Mouse (Mus musculus) activated CD4-positive, CD25-positive, alpha-beta regulatory T cell, adult 4 months (primary cell): ENCODE measurements around the gene Dpf3. TPM values are rescaled to one million over a fixed set of nuclear protein-coding genes. Genes with fewer than 3 reads are reported as not detected.

Source experiments
- ATAC-seq: one replicate; pipeline ENCODE4 v1.8.0; 2017
- polyA plus RNA-seq, 2 experiments: library from polyadenylated mRNA; unstranded; fragments of 100-300 nt; shearing (Covaris generic); gene quantifications; one replicate each; pipeline ENCODE4 v1.2.1; 2017

Gene Dpf3
- polyA plus RNA-seq, 2 experiments from 2014 or later = 0.76 to 1.0 TPM

GRCm38 (mm10) chr12:83495961-83496282 lies 8.4 kb upstream of the Dpf3 start:
- no peak for ATAC-seq

DNA sequence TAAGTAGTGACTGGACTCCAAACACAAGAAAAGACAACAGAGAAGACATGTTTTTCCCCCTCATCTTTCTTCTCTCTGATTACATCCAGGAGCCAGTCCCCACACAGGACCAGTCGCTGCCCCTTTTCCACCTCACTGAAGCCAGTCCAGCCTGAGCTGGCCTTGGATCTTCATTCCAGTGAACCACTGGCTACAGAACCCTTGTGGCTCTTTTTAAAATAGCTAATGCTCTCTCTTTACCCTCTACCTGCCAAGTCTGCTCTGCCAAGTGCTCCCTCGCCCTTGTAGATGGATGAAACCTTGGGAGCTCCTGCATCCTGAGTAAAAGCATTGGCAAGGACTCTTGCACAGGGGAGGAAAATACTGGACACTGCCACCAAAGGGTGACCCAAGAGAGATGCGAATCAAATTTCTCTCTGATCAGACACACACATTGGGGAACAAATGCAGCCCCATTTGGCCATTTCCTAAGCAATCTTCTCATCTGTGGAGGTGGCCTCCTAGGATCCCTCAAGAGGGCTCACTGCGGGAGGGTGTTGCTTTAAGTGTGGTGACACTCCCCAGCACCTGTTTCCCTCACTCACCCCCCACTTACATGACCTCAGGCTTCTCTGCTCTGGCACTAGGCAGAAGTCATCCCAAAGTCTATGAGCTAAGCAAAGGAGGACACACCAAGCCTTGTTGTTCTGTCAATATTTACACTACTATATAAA lies 7.9 kb upstream of the Dpf3 start:
- no peak for ATAC-seq

- no peak for ATAC-seq
Measured at GRCm38 (mm10) chr12:83494196-83494595, 6.7 kb upstream of the Dpf3 start.

DNA sequence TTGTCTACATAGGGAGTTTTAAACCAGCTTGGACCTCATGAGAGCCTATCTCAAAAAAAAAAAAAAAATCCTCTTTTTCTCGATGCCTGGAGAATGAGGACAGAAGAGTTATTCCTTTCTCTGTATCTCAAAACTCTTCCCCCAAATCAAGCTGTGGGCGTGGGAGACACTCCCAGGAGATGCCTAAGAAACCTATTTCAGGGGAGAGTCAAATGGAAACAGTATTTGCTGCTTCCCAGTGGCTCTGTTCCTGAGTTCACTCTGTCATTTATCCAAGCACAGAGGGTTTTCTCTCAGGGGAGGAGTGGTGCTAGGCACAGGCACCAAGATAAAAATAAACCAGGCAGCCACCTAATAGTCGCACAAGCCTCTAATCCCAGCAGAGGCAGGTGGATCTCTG lies 5.3 kb upstream of the Dpf3 start:
- no peak for ATAC-seq

DNA sequence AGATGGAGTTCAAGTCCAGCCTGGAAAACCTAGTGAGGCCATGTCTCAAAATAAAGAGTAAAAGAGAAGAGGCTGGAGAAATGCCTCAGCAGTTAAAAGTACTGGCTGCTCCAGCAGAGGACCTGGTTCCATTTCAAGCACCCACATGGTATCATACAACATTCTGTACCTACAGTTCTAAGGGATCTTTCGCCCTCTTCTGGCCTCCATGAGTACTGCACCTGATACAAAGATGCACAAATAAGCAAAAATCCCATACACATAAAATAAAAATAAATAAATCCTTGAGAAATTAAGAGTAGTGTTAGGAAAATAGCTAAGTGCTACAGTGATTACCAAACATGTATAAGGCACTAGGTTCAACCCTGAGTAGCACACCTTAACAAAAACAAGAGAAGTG lies 4.1 kb upstream of the Dpf3 start:
- no peak for ATAC-seq

- no peak for ATAC-seq
Measured at GRCm38 (mm10) chr12:83489748-83490147, 2.2 kb upstream of the Dpf3 start.

- ATAC-seq = no peak
Measured at GRCm38 (mm10) chr12:83488211-83488941, 860 bp upstream of the Dpf3 start.

DNA sequence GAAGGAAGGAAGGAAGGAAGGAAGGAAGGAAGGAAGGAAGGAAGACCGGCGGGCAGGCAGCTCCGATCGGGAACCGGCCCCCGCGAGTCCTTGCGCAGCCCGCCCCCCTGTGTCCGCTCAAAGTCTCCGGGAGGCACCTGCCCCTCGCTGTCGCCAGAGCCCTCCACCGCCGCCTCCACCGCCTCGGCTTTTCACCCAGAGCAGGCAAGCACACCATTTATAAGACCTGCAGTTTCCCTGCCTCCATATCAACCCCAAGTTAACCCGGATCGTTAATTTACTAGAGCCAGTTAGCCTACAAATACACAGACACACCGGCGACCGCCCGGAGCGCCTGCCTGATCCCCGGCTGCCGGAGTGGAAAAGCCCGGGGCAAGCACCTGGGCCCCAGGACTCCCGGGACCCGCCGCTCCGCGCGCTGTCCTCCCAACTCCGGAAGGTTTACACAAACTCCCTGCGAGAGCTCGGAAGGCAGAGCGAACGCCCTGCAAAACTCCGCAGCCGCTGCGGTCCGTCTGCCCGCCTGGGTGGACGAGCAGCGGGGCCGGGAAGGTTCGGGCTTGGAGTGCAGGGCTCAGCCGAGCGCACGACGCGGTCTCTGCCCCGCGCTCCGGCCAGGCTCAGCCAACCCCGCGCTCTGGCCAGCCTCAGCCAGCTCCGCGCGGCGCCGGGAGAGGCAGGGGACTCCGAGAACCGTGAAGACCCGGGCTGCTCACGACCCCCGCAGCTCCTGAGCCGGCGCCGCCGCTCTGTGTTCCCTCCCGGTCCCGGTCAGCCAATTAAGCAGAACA lies 650 bp downstream of the Dpf3 start:
- ATAC-seq = no peak

- no peak for ATAC-seq
Measured at GRCm38 (mm10) chr12:83485911-83486670, 1.4 kb downstream of the Dpf3 start.

GRCm38 (mm10) chr12:83484855-83485745 lies 2.4 kb downstream of the Dpf3 start:
- ATAC-seq = no peak

DNA sequence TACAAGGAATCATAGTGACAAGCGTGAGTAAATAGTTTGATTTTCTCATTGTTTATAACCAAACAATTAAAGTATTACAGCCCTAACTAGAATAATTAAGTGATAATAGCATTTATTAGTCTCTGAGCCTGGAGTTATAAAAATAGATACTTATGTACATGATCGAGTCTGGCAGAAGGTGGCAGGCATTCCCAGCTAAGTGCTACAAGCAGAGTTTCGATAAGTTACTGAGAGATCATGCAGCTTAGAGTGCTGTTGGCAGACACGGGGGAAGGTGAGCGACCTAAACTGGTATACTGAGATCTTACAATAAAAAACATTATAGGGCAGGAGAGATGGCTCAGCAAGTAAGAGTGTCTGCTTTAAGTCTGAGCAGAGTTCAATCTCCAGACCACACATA lies 3.9 kb downstream of the Dpf3 start:
- ATAC-seq = no peak

- ATAC-seq = no peak
Measured at GRCm38 (mm10) chr12:83481439-83481838, 6.1 kb downstream of the Dpf3 start.

DNA sequence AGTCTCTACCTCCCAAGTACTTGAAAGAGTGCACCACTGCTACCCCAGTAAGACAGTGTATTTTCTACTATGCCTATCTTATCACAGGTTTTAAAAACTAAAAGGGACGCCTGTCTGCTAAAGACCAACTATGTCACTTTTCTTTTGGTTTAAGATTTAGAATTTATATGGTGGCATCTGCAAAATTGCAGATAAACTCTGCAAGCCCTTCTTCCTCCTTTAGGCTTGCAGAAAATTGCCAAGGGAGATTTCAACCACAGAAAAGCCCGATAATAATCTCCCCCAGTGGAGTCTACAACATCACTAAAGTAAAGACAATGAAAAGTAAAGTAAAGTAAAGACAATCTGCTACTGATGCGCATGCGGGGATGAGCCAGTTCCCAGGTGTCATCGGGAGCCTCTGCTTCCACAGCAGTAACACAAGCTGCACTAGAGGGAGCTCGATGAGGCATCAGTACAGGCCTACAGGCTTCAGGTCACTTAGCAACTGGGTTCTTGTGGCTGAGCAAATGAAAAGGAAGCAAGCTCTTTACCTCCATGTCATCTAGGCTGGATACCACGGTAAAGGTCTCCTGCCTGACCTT lies 7.6 kb downstream of the Dpf3 start:
- no peak for ATAC-seq

- ATAC-seq = no peak
Measured at GRCm38 (mm10) chr12:83479140-83479539, 8.4 kb downstream of the Dpf3 start.

GRCm38 (mm10) chr12:83476277-83476676 lies 11.2 kb downstream of the Dpf3 start:
- no peak for ATAC-seq

DNA sequence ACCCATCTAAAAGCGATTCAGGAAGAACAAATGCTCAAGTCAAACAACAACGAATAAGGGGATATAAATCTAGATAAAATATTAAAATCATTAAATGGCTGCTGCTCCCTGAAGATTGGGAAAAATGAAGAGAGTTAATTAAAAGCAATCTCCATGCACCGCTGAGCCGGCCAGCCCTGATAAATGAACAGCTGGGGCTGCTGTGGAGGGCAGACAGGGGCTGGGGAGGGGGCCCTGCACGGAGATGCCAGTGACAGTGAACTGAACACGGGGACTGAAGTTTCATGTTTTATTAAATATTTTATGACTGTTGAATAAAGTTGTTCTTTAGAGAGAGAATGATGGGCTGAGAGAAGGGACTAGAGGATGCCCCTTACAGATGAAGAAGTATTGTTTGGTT lies 12.1 kb downstream of the Dpf3 start:
- ATAC-seq = no peak

GRCm38 (mm10) chr12:83473987-83474600 lies 13.4 kb downstream of the Dpf3 start:
- no peak for ATAC-seq

DNA sequence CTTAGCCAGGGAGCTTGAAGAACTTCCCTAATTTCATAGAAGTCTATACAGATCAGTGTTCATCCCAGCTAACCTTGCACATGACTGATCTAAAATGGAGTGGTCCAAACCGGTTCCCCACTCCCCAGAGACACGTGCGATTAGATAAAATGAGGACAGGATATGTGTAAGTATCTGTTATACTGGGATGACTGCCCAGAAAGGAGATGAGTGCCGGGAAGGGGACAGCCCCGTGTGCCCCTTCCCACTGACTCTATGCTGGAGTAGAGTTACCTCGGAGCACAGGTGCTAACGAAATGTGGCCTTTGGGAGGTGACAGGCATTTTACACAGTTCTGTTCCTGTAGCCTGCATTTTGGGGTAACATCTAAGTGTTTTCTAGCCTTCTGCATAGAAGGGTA lies 15.8 kb downstream of the Dpf3 start:
- ATAC-seq = no peak

- ATAC-seq = no peak
Measured at GRCm38 (mm10) chr12:83470085-83470484, 17.4 kb downstream of the Dpf3 start.

DNA sequence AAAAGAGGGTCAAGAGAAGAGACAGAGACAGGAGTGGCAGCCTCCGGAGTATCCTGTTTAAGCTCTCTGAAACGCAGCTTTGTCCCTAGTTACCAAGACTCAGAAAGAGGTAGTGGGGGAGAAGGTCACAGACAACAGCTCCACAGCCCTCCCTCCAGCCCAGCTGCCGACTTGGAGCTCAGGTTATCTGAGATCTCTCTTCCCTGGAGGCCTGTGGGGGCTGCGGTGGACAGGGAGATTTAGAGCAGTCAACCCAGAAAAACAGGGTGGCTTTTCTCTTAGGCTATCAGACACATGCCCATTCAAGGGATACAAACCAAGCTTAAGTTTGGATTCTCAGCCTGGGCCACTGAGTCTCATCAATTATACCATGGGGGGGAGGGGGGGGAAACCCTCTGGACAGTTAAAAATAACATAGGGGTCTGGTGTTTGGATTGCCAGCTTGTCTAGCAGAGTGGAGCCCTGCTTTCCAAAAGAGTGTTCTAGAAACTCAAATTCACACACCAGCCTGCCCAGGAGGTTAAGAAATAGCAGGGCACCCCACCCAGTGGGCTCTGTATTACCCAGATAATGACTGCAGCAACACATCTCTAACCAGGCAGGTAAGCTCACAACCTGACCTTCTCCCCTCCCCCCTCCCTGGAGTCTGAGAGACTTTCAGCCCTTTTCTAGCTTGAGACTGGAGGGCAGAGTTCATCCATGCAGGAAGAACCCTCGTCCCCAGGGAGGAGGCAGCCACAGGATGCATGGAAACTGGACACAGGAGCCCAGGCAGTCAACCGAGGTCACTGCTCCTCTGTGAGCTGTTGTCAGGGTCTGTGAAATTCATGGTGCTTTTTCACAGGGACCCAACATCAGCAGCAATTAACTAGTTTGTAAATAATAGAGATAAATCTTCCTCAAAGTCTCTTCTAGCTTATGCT lies 20.7 kb downstream of the Dpf3 start:
- no peak for ATAC-seq
